Mouse (Mus musculus): ENCODE measurements at regions not wholly inside any gene's neighbourhood (a gene's known extent, or its start where the extent isn't known, plus 50 kb on each side); places are given as distances from the start of the nearest gene placed in this dataset.

GRCm38 (mm10) chr12:12825842-12826241 lies 115.9 kb downstream of the Mycn start:
- H3K9me3 ChIP-seq (replicated peaks; ENCODE audit: control insufficient read depth, low read length): no peaks in the 10 kb centered on the region
- no peaks in the 10 kb centered on the region for H3K36me3 ChIP-seq (ENCODE audit: control insufficient read depth, insufficient read depth, low read length)
- ATAC-seq (ENCODE audit: insufficient read depth, low FRiP score): no peak
- no peak overlapping the region for H3K4me3 ChIP-seq (replicated peaks; ENCODE audit: low read length)
- WGBS: 87% methylated on average over 5 of the region's 5 CpGs
- H3K4me1 ChIP-seq (ENCODE audit: control insufficient read depth, insufficient read depth, low read length): peaks cover 10% of the 10 kb centered on the region; the same call in 1 of the 2 replicates
- H3K27ac ChIP-seq (ENCODE audit: low read length): no peak overlapping the region
- H3K27me3 ChIP-seq (ENCODE audit: control insufficient read depth, insufficient read depth, low read length): no peaks in the 10 kb centered on the region
- no peak overlapping the region for H3K9ac ChIP-seq (ENCODE audit: low read length)
- H3K4me2 ChIP-seq (ENCODE audit: low read depth, low read length): no peak overlapping the region

GRCm38 (mm10) chr12:12821473-12821872 lies 120.2 kb downstream of the Mycn start:
- ATAC-seq (ENCODE audit: insufficient read depth, low FRiP score): no peak
- no peaks in the 10 kb centered on the region for H3K4me1 ChIP-seq (ENCODE audit: control insufficient read depth, insufficient read depth, low read length)
- no peaks in the 10 kb centered on the region for H3K9me3 ChIP-seq (replicated peaks; ENCODE audit: control insufficient read depth, low read length)
- WGBS: 70% methylated on average over 7 of the region's 7 CpGs
- H3K27ac ChIP-seq (ENCODE audit: low read length): no peak overlapping the region
- no peaks in the 10 kb centered on the region for H3K36me3 ChIP-seq (ENCODE audit: control insufficient read depth, insufficient read depth, low read length)
- H3K9ac ChIP-seq (ENCODE audit: low read length): no peak overlapping the region
- H3K4me2 ChIP-seq (ENCODE audit: low read depth, low read length): no peak overlapping the region
- H3K4me3 ChIP-seq (replicated peaks; ENCODE audit: low read length): no peak overlapping the region
- no peaks in the 10 kb centered on the region for H3K27me3 ChIP-seq (ENCODE audit: control insufficient read depth, insufficient read depth, low read length)

- WGBS: 85% methylated on average over 2 of the region's 2 CpGs
- Histone ChIP-seq H3K36me3 (ENCODE audit: control insufficient read depth, insufficient read depth, low read length) (no peaks in the 10 kb centered on the region), H3K4me3 (replicated peaks; ENCODE audit: low read length) (no peak overlapping the region), H3K9ac (ENCODE audit: low read length) (no peak overlapping the region), H3K27me3 (ENCODE audit: control insufficient read depth, insufficient read depth, low read length) (no peaks in the 10 kb centered on the region), H3K27ac (ENCODE audit: low read length) (no peak overlapping the region), H3K4me1 (ENCODE audit: control insufficient read depth, insufficient read depth, low read length) (no peaks in the 10 kb centered on the region), H3K4me2 (ENCODE audit: low read depth, low read length) (no peak overlapping the region), H3K9me3 (replicated peaks; ENCODE audit: control insufficient read depth, low read length) (no peaks in the 10 kb centered on the region)
- peak; percentile 29 for ATAC-seq (ENCODE audit: insufficient read depth, low FRiP score)
Measured at GRCm38 (mm10) chr12:12820668-12821351, 120.9 kb downstream of the Mycn start.

GRCm38 (mm10) chr12:12819746-12820145 lies 122.0 kb downstream of the Mycn start:
- H3K4me2 ChIP-seq (ENCODE audit: low read depth, low read length): no peak overlapping the region
- H3K27me3 ChIP-seq (ENCODE audit: control insufficient read depth, insufficient read depth, low read length): no peaks in the 10 kb centered on the region
- 66% methylated on average over 5 of the region's 5 CpGs for WGBS
- H3K9me3 ChIP-seq (replicated peaks; ENCODE audit: control insufficient read depth, low read length): no peaks in the 10 kb centered on the region
- no peak overlapping the region for H3K9ac ChIP-seq (ENCODE audit: low read length)
- H3K4me3 ChIP-seq (replicated peaks; ENCODE audit: low read length): no peak overlapping the region
- no peaks in the 10 kb centered on the region for H3K4me1 ChIP-seq (ENCODE audit: control insufficient read depth, insufficient read depth, low read length)
- H3K27ac ChIP-seq (ENCODE audit: low read length): no peak overlapping the region
- ATAC-seq (ENCODE audit: insufficient read depth, low FRiP score): no peak
- no peaks in the 10 kb centered on the region for H3K36me3 ChIP-seq (ENCODE audit: control insufficient read depth, insufficient read depth, low read length)

- H3K4me3 ChIP-seq (replicated peaks; ENCODE audit: low read length): no peak overlapping the region
- H3K27me3 ChIP-seq (ENCODE audit: control insufficient read depth, insufficient read depth, low read length): no peaks in the 10 kb centered on the region
- H3K9ac ChIP-seq (ENCODE audit: low read length): no peak overlapping the region
- H3K4me1 ChIP-seq (ENCODE audit: control insufficient read depth, insufficient read depth, low read length): peaks cover 8% of the 10 kb centered on the region; the same call in 1 of the 2 replicates
- no peak overlapping the region for H3K4me2 ChIP-seq (ENCODE audit: low read depth, low read length)
- no peaks in the 10 kb centered on the region for H3K36me3 ChIP-seq (ENCODE audit: control insufficient read depth, insufficient read depth, low read length)
- no peak overlapping the region for H3K27ac ChIP-seq (ENCODE audit: low read length)
- H3K9me3 ChIP-seq (replicated peaks; ENCODE audit: control insufficient read depth, low read length): no peaks in the 10 kb centered on the region
- WGBS: 37% methylated on average over 5 of the region's 5 CpGs
- ATAC-seq (ENCODE audit: insufficient read depth, low FRiP score): no peak
Measured at GRCm38 (mm10) chr12:12814693-12815092, 127.0 kb downstream of the Mycn start.

GRCm38 (mm10) chr12:12812873-12813272 lies 128.8 kb downstream of the Mycn start:
- H3K9me3 ChIP-seq (replicated peaks; ENCODE audit: control insufficient read depth, low read length): no peaks in the 10 kb centered on the region
- no peaks in the 10 kb centered on the region for H3K36me3 ChIP-seq (ENCODE audit: control insufficient read depth, insufficient read depth, low read length)
- H3K27ac ChIP-seq (ENCODE audit: low read length): no peak overlapping the region
- H3K4me1 ChIP-seq (ENCODE audit: control insufficient read depth, insufficient read depth, low read length): peaks cover 9% of the 10 kb centered on the region; the same call in 1 of the 2 replicates
- H3K27me3 ChIP-seq (ENCODE audit: control insufficient read depth, insufficient read depth, low read length): no peaks in the 10 kb centered on the region
- no peak overlapping the region for H3K4me3 ChIP-seq (replicated peaks; ENCODE audit: low read length)
- WGBS: 52% methylated on average over 6 of the region's 6 CpGs
- H3K9ac ChIP-seq (ENCODE audit: low read length): no peak overlapping the region
- H3K4me2 ChIP-seq (ENCODE audit: low read depth, low read length): no peak overlapping the region
- ATAC-seq (ENCODE audit: insufficient read depth, low FRiP score): no peak

GRCm38 (mm10) chr12:12810943-12811342 lies 130.8 kb downstream of the Mycn start:
- no peak overlapping the region for H3K9ac ChIP-seq (ENCODE audit: low read length)
- peak; percentile 86 for ATAC-seq (ENCODE audit: insufficient read depth, low FRiP score)
- peak overlapping the region; percentile 30; the same call in 1 of the 2 replicates for H3K4me3 ChIP-seq (replicated peaks; ENCODE audit: low read length)
- H3K9me3 ChIP-seq (replicated peaks; ENCODE audit: control insufficient read depth, low read length): no peaks in the 10 kb centered on the region
- no peaks in the 10 kb centered on the region for H3K36me3 ChIP-seq (ENCODE audit: control insufficient read depth, insufficient read depth, low read length)
- H3K27ac ChIP-seq (ENCODE audit: low read length): peak overlapping the region; percentile 59
- H3K4me2 ChIP-seq (ENCODE audit: low read depth, low read length): peak overlapping the region; percentile 53
- H3K4me1 ChIP-seq (ENCODE audit: control insufficient read depth, insufficient read depth, low read length): peaks cover 9% of the 10 kb centered on the region; the same call in 1 of the 2 replicates
- H3K27me3 ChIP-seq (ENCODE audit: control insufficient read depth, insufficient read depth, low read length): no peaks in the 10 kb centered on the region
- 9% methylated on average over 7 of the region's 7 CpGs for WGBS

- Histone ChIP-seq H3K27me3 (ENCODE audit: control insufficient read depth, insufficient read depth, low read length) (no peaks in the 10 kb centered on the region), H3K9me3 (replicated peaks; ENCODE audit: control insufficient read depth, low read length) (no peaks in the 10 kb centered on the region), H3K36me3 (ENCODE audit: control insufficient read depth, insufficient read depth, low read length) (no peaks in the 10 kb centered on the region), H3K27ac (ENCODE audit: low read length) (peak overlapping the region; percentile 59), H3K4me3 (replicated peaks; ENCODE audit: low read length) (peak overlapping the region; percentile 30), H3K9ac (ENCODE audit: low read length) (peak overlapping the region; percentile 22; the same call in 1 of the 2 replicates), H3K4me1 (ENCODE audit: control insufficient read depth, insufficient read depth, low read length) (peaks cover 9% of the 10 kb centered on the region; the same call in 1 of the 2 replicates), H3K4me2 (ENCODE audit: low read depth, low read length) (peak overlapping the region; percentile 53)
- WGBS: 7% methylated on average over 16 of the region's 16 CpGs
- peak; percentile 66 for ATAC-seq (ENCODE audit: insufficient read depth, low FRiP score)
Measured at GRCm38 (mm10) chr12:12810159-12810885, 131.4 kb downstream of the Mycn start.

GRCm38 (mm10) chr12:12808120-12808519 lies 133.6 kb downstream of the Mycn start:
- ATAC-seq (ENCODE audit: insufficient read depth, low FRiP score): no peak
- Histone ChIP-seq H3K4me2 (ENCODE audit: low read depth, low read length) (no peak overlapping the region), H3K9ac (ENCODE audit: low read length) (no peak overlapping the region), H3K4me1 (ENCODE audit: control insufficient read depth, insufficient read depth, low read length) (peaks cover 9% of the 10 kb centered on the region; the same call in 1 of the 2 replicates), H3K9me3 (replicated peaks; ENCODE audit: control insufficient read depth, low read length) (no peaks in the 10 kb centered on the region), H3K4me3 (replicated peaks; ENCODE audit: low read length) (no peak overlapping the region), H3K27ac (ENCODE audit: low read length) (no peak overlapping the region), H3K27me3 (ENCODE audit: control insufficient read depth, insufficient read depth, low read length) (no peaks in the 10 kb centered on the region), H3K36me3 (ENCODE audit: control insufficient read depth, insufficient read depth, low read length) (no peaks in the 10 kb centered on the region)
- WGBS: 87% methylated on average over 5 of the region's 5 CpGs

Data from stomach, embryonic 16.5 days (tissue).